Mouse (Mus musculus) heart, embryonic 11.5 days (tissue): Measurements from ENCODE around the gene Elf1. TPM values are rescaled to one million over a fixed set of nuclear protein-coding genes. Genes with fewer than 3 reads are reported as not detected.
A peak's percentile ranks its signal among the peaks of the same experiment; 100 is the strongest.
"Not testable (repeated sequence)": the region's sequence is repeated elsewhere in the genome, so short reads cannot be mapped to it uniquely, and the experiment has no call there.

Source experiments
- ATAC-seq: fragments of 200-750 bp; cut with Nextera tagmentation; replicated peaks from 2 replicates; pipeline ENCODE4 v1.8.0; 2017; ENCODE audit warnings: moderate library complexity; ENCODE audit not compliant: insufficient number of reproducible peaks, low FRiP score, low TSS enrichment
- H3K27ac ChIP-seq: fragments of 300-500 bp; sonication (generic); 2 replicates; pipeline ENCODE4 v1.5.1; 2014; ENCODE audit warnings: mild to moderate bottlenecking, low read depth, low read length
- H3K27me3 ChIP-seq: fragments of 300-500 bp; sonication (generic); 2 replicates; pipeline ENCODE4 v1.6.1; 2014; ENCODE audit warnings: mild to moderate bottlenecking, low read length, mixed read lengths; ENCODE audit not compliant: control insufficient read depth, insufficient read depth
- H3K36me3 ChIP-seq: fragments of 300-500 bp; sonication (generic); 2 replicates; pipeline ENCODE4 v1.6.1; 2014; ENCODE audit warnings: mild to moderate bottlenecking, low read length, moderate library complexity, mixed read lengths; ENCODE audit not compliant: control insufficient read depth, insufficient read depth
- H3K4me1 ChIP-seq: fragments of 300-500 bp; sonication (generic); 2 replicates; pipeline ENCODE4 v1.6.1; 2014; ENCODE audit warnings: low read length; ENCODE audit not compliant: control insufficient read depth, insufficient read depth
- H3K4me2 ChIP-seq: fragments of 300-500 bp; sonication (generic); 2 replicates; pipeline ENCODE4 v1.6.1; 2014; ENCODE audit warnings: mild to moderate bottlenecking, moderate library complexity
- H3K4me3 ChIP-seq: fragments of 300-500 bp; sonication (generic); 2 replicates; pipeline ENCODE4 v1.5.1; 2014; ENCODE audit warnings: low read depth, low read length
- H3K9ac ChIP-seq: fragments of 300-500 bp; sonication (generic); 2 replicates; pipeline ENCODE4 v1.6.1; 2014; ENCODE audit warnings: mild to moderate bottlenecking, low read depth, low read length, moderate library complexity
- H3K9me3 ChIP-seq: fragments of 300-500 bp; sonication (generic); replicated peaks from 2 replicates; pipeline ENCODE4 v1.6.1; 2016; ENCODE audit warnings: low read length; ENCODE audit not compliant: control insufficient read depth
- WGBS: fragments of 180-500 bp; shearing (Covaris S2); extraction: QIAGEN DNeasy Blood & Tissue Kit; methylation state at CpG from one replicate; pipeline ENCODE4 v1.1.7; 2014; ENCODE audit not compliant: insufficient replicate concordance; 5-methylcytosine and 5-hydroxymethylcytosine counted together
- polyA plus RNA-seq: library from polyadenylated mRNA; unstranded; fragments of >200 nt; fragmentation: Nextera tagmentation; extraction: Ambion mirVana; gene quantifications from 2 replicates; pipeline ENCODE4 v1.2.1, GENCODE M21; 2014

Gene Elf1
- polyA plus RNA-seq, 1 experiment from 2014 or later, result 8.6 TPM

DNA sequence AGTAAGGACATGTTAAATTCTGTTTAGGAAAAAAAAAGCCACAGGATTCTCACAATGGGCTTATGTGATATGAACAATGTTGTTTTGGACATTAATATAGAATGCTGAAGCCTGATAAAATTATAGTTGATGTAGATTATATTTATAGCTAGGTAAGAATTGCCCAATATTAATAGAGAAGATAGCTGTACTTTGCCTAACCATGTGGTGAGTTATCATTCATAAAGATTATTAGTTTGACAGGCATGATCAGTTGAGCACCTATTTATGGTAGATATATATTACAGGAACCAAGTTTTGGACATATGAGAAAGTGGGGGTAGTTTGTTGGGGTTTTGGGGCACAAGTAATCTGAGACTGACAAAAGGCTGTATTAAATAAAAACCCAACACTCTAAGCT lies 39.6 kb downstream of the Elf1 start:
- ATAC-seq, result no peak
- Histone ChIP-seq H3K4me3 (no peak overlapping the region), H3K36me3 (no peaks in the 10 kb centered on the region), H3K27ac (no peak overlapping the region), H3K4me2 (no peak overlapping the region), H3K4me1 (0 out of 2 replicates have a peak, but pooled peaks cover 4% of the 10 kb centered on the region), H3K9me3 (no peaks in the 10 kb centered on the region), H3K9ac (no peak overlapping the region), H3K27me3 (no peaks in the 10 kb centered on the region)

DNA sequence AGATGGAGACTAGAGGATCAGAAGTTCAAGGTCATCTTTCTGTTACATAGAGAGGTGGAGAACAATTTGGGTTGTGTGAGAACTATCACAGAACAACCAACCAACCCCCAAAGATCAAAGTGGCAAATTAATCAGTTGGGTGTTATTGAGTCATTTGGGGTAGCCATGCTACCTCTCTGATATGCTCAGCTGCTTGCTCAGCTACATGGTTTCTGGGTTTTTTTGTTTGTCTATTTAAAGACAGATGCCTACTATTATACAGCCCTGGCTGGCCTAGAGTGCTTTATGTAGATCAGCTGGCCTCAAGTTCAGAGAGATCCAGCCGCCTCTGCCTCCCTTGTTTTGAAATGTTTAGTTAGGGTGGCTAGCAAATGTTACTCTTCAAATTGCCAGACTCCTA lies 40.1 kb downstream of the Elf1 start:
- WGBS, result 92% methylated on average over 1 of the region's 1 CpGs
- no peaks in the 10 kb centered on the region for H3K9me3 ChIP-seq
- no peak overlapping the region for H3K27ac ChIP-seq
- no peaks in the 10 kb centered on the region for H3K36me3 ChIP-seq
- H3K4me2 ChIP-seq, result no peak overlapping the region
- H3K4me3 ChIP-seq, result no peak overlapping the region
- H3K27me3 ChIP-seq, result no peaks in the 10 kb centered on the region
- no peak overlapping the region for H3K9ac ChIP-seq
- 0 out of 2 replicates have a peak, but pooled peaks cover 4% of the 10 kb centered on the region for H3K4me1 ChIP-seq
- no peak for ATAC-seq

DNA sequence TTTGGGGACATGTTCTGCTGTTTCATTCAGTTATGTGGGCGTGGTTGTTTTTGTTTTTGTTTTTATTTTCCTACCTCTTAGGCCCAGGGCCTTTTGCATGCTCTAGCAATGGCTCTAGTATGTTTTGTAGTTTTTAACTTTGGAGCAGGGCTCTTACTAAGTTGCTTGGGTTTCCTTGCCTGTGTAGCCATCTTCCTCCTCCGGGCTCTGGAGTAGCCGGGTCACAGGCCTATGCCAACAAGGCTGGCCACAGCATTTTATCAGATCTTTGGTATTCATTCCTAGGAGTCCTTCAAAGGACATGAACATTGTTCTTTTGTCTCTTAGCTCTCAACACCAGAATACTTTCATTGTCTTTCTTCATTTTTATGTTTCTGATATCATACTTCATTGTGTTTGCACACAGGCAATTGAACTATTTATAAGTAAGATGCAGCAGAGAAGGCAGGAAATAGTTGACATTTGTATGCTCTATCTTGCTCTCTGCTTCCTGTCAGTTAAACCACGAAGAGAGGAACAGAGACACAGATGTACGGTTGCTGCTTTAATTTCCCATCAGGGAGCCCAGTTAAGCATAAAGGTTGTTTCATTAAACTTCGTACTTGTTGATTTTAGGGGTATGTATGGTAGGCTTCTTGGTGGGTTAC lies 40.6 kb downstream of the Elf1 start:
- ATAC-seq, result no peak
- Histone ChIP-seq H3K4me3 (no peak overlapping the region), H3K27ac (0 out of 2 replicates have a peak overlapping the region, but pooled peaks have one; percentile 15)

DNA sequence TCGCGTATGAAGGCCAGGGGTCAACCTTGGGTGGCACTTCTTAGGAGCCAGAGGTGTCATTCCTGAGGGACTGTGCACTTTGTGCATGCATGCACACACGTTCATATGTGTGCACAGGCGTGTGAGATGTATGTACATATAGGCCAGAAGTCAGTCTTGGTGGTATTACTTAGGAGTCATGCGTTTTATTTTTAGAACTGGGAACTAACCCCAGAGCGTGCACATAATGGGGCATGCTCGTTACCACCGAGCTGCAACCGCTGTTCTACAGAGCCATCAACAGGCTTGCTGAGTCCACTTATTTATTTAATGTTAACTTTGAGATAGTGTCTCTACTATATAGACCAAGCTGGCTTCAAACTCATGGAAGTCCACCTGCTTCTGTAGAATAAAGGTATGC lies 41.4 kb downstream of the Elf1 start:
- 84% methylated on average over 9 of the region's 9 CpGs for WGBS
- Histone ChIP-seq H3K4me1 (0 out of 2 replicates have a peak, but pooled peaks cover 4% of the 10 kb centered on the region), H3K36me3 (no peaks in the 10 kb centered on the region), H3K4me2 (no peak overlapping the region), H3K27ac (no peak overlapping the region), H3K9me3 (no peaks in the 10 kb centered on the region), H3K27me3 (no peaks in the 10 kb centered on the region), H3K4me3 (no peak overlapping the region), H3K9ac (no peak overlapping the region)
- no peak for ATAC-seq

More for the DNA sequence above, 40.6 kb downstream of the Elf1 start:
- WGBS, result 64% methylated on average over 6 of the region's 6 CpGs
- no peaks in the 10 kb centered on the region for H3K9me3 ChIP-seq
- H3K4me1 ChIP-seq, result 0 out of 2 replicates have a peak, but pooled peaks cover 4% of the 10 kb centered on the region
- H3K4me2 ChIP-seq, result no peak overlapping the region
- no peaks in the 10 kb centered on the region for H3K27me3 ChIP-seq
- H3K9ac ChIP-seq, result no peak overlapping the region
- no peaks in the 10 kb centered on the region for H3K36me3 ChIP-seq

DNA sequence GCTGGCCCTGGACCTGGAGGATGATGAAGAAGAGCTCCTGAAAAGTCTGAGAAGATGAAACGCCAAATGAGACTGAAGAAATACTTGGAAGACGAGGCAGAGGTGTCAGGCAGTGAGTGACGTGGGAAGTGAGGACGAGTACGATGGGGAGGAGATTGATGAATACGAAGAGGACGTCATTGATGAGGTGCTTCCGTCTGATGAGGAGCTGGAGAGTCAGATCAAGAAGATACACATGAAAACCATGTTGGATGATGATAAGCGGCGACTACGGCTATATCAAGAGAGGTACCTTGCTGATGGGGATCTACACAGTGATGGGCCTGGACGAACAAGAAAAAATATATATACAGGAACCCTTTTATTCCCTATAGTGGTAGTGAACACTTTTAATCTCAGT lies 45.1 kb downstream of the Elf1 start:
- ATAC-seq, H3K9ac ChIP-seq, H3K27me3 ChIP-seq, H3K9me3 ChIP-seq, H3K4me2 ChIP-seq, H3K27ac ChIP-seq, H3K36me3 ChIP-seq, H3K4me1 ChIP-seq, H3K4me3 ChIP-seq: not testable (repeated sequence)
- WGBS, result 77% methylated on average over 12 of the region's 12 CpGs

DNA sequence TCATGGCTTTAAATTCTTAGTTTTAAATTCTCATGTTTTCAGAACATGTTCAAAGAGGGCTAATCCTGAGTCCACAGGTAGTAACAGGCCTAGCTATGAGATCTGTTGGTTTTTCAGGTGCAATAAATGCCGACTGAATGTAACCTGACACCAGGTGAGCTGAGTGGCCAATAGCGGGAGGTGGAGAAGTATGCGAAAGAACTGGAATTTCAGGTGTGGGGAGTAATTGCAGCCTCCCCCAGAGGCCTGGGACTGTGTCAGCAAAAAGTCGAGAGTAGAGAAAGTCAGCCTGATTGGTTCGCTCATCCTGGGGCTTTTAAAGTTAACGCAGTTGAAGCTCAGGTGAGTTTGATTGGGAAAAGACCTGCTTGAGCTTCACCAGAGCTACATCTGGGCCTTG lies 46.7 kb downstream of the Elf1 start:
- 61% methylated on average over 6 of the region's 6 CpGs for WGBS
- H3K27ac ChIP-seq, result no peak overlapping the region
- no peak overlapping the region for H3K4me3 ChIP-seq
- no peak overlapping the region for H3K9ac ChIP-seq
- H3K36me3 ChIP-seq, result no peaks in the 10 kb centered on the region
- no peaks in the 10 kb centered on the region for H3K9me3 ChIP-seq
- no peaks in the 10 kb centered on the region; the same call in 1 of the 2 replicates for H3K4me1 ChIP-seq
- H3K4me2 ChIP-seq, result no peak overlapping the region
- no peak for ATAC-seq
- H3K27me3 ChIP-seq, result no peaks in the 10 kb centered on the region

DNA sequence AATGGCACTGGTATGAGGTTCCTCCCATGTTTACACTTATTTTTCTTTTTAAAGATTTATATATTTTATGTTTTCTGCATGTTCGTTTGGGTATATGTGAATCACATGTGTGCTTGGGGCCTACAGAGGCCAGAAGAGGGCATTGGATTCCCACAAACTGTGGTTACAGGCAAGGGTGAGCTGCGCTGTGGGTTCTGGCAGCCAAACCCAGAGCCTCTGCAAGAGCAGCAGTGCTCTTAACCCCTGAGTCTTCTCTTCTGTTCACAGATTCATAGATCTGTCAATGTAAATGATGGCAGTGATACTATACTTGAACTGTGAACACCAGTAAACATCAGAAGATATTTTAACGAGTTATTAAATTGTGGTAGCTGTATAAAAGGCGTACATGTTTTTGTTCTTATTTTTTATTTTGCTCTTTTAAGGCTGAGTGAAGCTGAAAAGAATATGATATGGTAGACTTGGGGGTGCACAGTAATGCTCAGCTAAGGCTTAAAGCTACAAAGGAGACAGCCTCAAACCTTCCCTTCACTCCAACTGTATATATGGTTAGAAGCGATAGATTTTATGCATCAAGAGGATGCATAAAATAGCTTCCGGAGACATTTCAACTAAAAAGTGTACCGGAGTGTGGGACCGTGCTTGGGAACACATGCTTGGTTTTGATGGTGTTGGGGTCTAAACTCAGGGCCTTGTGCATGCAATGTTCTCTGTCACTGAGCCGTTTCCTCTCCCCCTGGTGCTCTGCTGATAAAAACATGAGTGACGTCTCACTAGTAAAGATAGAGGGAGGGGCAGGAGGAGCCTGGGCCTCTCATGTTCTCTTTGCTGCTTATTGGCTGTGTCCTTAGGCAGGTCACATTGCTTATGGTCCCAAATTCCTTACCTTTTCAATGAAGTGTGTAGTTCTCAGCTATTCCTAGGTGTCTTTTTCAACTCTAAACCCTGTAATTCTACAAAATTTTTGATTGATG lies 48.9 kb downstream of the Elf1 start:
- H3K27me3 ChIP-seq, result no peaks in the 10 kb centered on the region
- no peak overlapping the region for H3K4me3 ChIP-seq
- peak; percentile 88 for ATAC-seq
- H3K4me2 ChIP-seq, result peak overlapping the region; percentile 35
- peaks cover 3% of the 10 kb centered on the region for H3K4me1 ChIP-seq
- H3K27ac ChIP-seq, result peak overlapping the region; percentile 29; the same call in 1 of the 2 replicates
- 66% methylated on average over 10 of the region's 10 CpGs for WGBS
- no peak overlapping the region for H3K9ac ChIP-seq
- H3K36me3 ChIP-seq, result no peaks in the 10 kb centered on the region
- no peaks in the 10 kb centered on the region for H3K9me3 ChIP-seq

DNA sequence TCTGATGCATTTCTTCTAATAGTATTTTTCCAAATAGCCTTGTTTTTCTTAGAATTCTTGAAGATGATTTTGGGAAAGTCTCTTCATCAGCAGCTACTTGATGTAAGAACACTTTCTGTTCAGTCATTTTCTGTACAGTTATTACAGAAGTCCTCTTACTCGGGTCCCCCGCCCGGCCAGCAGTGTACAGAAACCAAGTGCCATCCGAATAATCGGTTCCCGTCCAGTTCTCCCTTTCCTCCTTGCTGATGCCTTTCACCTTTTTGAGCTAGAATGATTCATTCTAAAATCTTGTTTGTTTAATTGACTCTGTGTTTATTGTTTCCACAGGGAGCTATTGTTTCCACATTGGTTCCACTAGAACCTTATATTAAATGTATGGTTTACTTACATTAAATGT lies 49.8 kb downstream of the Elf1 start:
- Histone ChIP-seq H3K4me1 (peaks cover 6% of the 10 kb centered on the region), H3K9ac (no peak overlapping the region), H3K4me3 (no peak overlapping the region), H3K36me3 (no peaks in the 10 kb centered on the region), H3K4me2 (peak overlapping the region; percentile 35), H3K9me3 (no peaks in the 10 kb centered on the region), H3K27me3 (no peaks in the 10 kb centered on the region), H3K27ac (no peak overlapping the region)
- ATAC-seq, result no peak
- 86% methylated on average over 6 of the region's 6 CpGs for WGBS
